Mouse (Mus musculus): ENCODE data around the gene Wiz. TPM values are rescaled to one million over a fixed set of nuclear protein-coding genes. Genes with fewer than 3 reads are reported as not detected.

Wiz gene
- polyA plus RNA-seq, 1 experiment: 92.4 TPM

DNA sequence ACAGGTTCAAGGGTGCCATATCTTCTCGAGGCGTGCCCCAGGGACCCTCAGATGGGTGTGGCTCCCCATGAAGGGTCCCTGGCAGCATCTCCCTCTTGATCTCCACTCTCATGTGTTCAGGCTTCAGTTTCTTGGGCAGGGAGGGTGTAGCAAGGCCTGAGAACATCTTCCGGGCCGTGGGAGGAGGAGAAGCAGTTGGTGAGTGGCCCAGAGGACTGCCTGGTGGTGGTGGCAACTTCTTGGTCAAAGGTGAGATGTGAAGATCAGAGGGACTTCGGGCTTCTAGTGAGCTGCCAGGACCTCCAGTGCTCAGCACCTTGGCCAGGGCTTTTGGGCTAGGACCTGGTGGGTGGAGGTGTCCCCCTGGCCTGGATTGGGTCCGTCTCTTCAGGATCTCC, 30.3 kb downstream of the Wiz start:
- TF ChIP-seq GATA1 (IDR thresholded peaks at IDR 0.05; ENCODE audit: low read length): no peak

DNA sequence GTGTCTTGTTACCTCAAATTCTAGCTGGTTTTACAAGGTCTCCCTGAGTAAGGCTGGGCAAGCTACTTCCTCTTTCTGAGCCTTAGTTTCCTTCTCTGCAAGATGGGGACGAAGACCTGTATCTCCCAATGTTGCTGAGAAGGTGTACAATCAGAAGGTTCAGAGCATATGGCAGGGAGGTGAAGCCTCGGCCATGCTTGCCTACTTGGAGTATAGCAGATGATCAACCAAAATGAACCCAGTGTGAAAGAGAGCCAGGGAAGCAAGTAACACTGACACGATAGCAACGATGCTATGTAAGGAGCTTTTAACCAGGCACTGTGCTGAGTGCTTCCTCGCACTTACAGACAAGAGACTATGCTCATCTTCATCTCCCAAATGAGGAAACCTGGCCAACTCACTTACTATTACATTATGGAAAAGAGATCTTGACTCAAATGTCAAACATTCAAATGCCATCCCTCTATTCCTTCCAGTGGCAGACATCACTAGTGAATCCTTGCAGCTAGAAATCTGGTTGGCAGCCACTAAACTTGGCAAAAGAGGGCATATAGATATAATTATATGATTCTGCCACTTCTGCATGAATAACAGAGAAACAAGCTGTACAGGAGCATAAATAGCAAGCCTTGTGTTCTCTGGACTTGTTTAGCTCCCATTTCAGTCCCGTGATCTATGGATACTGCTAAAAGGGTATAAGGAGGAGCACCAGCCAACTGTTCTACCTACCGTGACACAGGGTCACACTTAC, 30.9 kb downstream of the Wiz start:
- no peak for TF ChIP-seq GATA1 (IDR thresholded peaks at IDR 0.05; ENCODE audit: low read length)

DNA sequence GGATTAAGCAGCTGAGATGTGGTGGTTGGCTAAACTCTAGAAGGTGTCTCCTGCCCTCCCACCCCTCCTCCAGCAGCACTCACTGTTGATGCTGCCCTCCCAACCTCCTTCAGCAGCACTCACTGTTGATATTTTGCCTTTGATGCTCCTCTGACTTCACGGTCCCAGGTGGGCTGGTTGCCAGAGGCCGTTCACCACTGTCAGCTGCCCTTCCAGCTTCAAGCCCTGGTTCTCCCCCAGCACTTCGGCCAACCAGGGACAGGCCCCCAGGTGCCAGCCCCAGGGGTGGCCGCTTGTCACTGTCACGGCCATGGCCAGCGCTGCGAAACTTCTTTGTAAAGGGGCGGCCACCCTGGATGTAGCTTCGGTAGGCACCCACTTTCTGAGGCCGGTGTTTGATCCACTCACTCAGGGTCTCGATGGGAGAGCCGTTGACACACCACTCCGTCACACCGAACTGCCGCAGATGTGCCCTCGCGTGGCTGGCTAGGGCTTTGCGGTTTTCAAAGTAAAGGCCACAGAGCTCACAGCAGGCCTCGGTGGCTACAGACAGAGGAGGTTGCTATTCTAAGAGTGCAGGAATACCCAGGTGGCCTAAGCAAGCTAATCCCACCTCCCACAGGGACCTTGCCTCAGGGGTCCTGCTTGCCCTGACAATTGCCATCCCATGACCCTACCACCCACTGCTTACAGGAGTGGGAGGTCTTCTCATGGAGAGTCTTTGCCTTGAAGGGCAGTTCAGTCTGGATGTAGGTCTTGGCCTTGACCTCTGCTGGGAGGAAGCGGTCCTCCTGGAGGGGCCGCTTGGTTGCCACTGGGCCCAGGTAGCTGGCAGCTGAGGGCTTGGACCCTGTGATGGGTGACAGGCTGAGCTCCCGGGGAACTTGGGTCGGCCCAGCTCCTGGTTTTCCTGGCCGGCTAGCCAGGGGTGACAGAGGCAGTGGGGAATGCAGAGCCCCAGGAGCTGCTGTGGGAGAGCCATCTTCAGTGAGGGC, 32.2 kb downstream of the Wiz start:
- TF ChIP-seq GATA1 (IDR thresholded peaks at IDR 0.05; ENCODE audit: low read length): no peak

DNA sequence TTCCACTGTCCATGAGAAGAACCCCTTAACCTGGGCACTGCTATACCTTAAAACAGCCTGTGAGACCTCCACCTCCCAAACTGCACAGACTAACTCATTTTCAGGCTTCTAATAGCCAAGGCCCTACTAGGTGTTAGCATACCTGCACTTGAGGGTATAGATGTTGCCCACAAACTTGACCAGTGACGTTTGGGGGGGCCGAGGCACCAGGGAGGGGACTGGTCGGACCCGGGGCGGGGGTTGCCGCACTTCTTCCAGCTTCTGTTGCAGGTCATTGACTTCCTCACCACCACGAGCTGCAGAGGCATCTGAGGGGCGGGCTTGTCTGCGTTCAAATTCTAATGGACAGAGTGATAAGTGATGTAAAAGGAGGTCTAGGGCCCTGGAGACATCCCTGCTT, 33.0 kb downstream of the Wiz start:
- TF ChIP-seq GATA1 (IDR thresholded peaks at IDR 0.05; ENCODE audit: low read length): no peak

DNA sequence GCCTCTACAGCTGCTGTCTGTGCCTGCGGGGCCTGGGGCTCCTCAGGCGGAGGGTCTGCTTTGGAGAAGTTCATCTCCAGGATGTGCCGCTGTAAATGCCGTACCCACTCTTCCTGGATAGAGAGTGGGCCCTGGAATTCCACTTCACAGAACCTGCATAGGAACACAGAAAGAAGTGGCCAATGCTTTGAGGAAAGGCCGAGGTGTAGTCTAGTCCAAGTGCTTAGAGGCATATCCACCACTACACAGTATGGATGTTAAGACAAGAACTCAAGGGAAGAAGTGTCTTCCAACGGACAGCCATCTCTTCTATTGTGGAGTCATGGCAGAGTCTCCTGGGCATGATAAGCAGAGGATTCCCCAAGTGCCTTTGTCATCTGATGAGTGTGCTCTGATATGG, 34.2 kb downstream of the Wiz start:
- TF ChIP-seq GATA1 (IDR thresholded peaks at IDR 0.05; ENCODE audit: low read length): no peak

DNA sequence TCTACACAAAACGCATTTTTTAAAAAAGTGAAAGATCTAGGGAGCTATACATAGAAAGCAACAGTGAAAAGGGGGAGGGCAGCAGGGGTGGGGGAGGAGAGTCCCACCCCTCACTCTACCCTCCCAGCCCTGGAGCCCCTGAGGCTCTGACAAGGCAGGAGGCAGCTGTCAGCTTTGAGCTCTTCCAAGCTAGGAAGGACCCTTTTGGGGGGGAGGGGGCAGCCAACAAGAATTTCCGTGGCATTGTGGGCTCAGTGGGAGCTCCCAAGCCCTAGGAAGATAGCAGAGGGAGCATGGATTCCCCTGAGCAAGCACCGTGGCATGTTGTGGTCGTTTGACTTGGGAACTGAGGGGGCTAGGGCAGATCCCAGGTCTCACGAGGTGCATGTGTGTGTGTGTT, 35.0 kb downstream of the Wiz start:
- TF ChIP-seq GATA1 (IDR thresholded peaks at IDR 0.05; ENCODE audit: low read length): no peak

DNA sequence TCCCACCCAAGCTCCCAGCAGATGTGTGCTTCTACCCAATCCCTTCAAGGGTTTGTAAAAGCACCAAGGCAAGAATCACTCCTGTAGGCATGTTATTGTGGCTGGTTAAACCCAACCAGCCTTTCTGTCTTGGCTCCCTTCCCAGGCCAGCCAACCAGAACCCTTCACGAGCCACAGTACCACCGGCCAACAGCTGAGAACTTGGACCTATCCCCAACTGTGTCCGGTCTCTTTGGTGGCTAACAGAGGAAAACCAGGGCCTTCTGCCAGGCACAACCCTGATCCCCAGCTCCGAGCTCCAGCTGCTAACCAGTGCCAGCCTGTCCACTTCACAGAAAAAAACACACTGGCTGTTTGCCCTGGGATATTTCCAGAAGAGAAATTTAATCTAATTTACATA, 35.5 kb downstream of the Wiz start:
- TF ChIP-seq GATA1 (IDR thresholded peaks at IDR 0.05; ENCODE audit: low read length): no peak

DNA sequence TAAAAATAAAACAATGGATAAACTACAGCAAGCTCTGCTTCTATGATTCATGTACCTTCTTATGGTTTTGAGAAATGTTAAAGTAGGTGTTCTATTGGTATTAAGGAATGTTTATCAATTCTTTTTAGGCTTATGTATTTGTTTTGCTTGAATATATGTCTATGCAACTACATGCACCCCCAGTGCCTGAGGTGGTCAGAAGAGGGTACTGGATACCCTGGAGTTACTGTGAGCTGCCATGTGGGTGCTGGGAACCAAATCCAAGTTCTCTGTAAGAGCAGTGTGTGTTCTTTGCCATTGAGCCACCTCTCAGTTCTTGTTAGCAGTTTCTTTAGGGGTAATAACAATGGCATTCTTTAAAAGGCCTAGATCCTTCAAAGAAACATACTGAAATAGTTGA, 37.5 kb downstream of the Wiz start:
- no peak for TF ChIP-seq GATA1 (IDR thresholded peaks at IDR 0.05; ENCODE audit: low read length)

DNA sequence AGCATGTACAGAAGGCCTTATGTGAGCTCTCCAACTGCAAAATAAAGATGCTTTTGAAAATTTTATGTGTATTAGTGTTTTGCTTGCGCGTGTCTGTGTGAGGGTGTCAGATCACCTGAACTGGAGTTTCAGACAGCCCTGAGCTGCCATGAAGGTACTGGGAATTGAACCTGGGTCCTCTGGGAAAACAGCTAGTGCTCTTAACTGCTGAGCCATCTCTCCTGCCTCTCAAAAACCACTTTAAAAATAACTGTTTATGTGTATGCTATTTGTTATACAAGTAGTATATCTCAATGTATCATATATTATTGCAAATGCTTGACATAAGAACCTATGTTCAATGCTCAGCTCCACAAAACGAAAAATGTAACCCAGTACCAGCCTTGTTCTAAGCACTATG, 38.0 kb downstream of the Wiz start:
- no peak for TF ChIP-seq GATA1 (IDR thresholded peaks at IDR 0.05; ENCODE audit: low read length)

DNA sequence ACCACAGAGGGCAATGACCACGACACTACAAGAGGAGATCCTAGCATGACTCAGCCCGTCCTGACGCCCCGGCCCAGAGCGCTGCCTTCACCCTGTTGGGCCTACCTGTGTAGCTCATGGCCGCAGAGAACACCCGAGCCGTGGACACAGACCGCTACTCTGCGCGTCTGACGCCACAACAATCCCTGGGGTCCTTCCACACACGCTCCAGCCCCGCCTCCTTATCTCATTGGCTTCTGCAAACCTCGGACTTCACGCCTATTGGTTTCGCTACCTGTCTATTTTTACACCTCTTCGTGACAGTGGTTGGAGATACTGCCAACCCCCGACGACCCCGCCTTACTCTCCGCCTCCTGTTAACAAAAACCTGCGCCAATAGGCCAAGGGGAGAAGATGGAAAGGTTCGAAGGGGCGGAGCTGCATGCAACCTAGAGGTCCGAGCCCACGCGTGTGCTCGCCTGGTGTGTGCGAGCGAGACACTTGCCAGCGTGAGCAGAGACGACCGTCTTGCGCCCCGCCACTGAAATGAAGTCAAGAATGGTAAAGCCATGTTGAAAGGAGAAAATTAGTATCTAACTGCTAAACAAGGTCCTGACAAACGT, 38.8 kb downstream of the Wiz start, which contains the start of gene Akap8l:
Gene Akap8l, minus strand, starts transcription at position 226 of the 602 bp plus-strand sequence.
- TF ChIP-seq GATA1 (IDR thresholded peaks at IDR 0.05; ENCODE audit: low read length): no peak

DNA sequence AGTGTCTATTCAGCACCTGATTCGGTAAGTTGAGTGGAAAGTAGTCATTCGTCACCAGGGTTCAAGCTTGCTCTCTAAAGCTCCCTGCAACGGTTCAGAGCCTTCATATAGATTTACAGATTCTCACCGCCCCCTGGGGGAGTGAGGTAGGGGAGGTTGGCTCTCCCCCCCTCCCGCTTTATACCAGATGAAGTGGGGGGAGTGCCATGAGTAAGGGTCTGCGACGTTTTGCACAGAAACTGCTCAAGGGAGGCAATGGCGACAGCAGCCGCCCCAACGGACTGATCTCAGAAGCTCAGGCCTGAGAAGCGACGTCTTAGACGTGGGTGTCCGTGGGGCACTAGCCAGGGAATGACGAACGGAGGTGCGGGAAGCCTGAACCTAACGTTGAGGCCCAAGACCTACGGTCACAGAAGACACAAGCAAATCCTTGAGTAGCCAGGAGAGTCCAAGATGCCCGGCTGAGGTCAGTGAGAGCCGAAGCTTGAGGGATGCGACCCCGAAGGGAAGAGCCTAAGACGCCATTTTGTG, 39.3 kb downstream of the Wiz start:
- no peak for TF ChIP-seq GATA1 (IDR thresholded peaks at IDR 0.05; ENCODE audit: low read length)

DNA sequence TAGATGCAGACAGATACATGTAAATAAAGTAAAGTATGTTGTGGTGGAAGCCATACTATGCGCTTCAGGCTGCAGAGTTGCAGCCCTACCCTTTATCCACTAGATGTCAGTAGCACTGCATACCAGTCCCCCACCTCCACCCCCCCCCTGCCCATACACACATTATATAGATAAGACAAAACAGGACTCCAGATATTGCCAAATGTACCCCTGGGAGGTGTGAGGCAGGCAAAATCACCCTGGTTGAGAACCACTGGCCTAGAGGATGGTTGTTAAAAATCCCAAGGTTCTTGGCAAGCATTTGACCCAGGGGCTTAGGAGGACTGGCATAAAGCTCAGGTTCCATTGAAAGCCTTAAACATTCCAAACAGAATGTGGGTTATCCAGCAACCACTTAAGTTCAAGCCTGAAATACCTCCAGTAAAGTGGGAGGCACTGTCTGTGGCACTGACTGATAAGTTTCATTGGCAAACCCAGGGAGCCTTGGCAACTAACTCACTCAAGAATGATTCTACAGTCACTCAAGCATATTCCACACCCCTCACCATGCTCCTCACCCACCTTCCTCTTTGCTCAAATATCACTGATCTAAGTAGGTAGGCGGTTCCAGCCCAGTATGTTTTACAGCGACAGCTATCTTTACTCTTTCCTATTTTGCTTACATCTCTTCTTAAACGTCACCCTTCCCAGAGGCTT, 40.1 kb downstream of the Wiz start:
- TF ChIP-seq GATA1 (IDR thresholded peaks at IDR 0.05; ENCODE audit: low read length): no peak

DNA sequence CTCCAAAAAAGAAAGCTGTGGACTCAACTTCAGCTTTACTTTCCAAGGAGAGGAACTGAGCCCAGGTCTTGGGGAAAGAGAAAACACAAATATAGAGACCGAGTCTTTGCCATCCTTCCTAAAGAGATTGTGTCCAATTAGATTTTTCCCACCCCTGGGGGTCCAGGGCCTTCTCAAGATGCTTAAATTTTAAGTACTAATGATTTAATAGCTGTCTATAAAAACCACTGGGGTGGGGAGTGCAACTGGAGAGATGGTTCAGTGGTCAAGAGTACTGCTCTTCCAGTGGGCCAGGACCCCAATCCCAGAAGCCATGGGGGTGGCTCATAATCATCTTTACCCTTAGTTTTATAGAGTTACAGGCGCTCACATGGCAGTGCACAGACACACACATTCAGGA, 40.8 kb downstream of the Wiz start:
- no peak for TF ChIP-seq GATA1 (IDR thresholded peaks at IDR 0.05; ENCODE audit: low read length)

DNA sequence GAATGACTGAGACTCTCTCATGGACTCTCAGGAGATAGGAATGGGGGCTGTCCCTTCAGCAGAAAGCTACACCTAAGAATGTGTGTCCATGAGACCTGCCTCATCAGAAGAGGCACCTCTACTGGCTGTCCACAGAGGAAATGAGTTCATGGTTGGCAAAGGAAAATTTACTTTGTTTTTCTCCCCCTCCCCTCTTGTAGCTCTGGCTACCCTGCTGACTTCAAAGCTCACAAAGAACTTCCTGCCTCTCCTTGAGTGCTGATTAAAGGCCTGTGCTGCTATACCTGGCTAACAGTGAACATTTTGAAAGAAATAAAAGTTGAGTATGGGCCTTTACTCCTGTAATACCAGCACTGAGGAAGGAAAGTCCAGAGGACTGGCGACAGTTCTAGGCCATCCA, 48.1 kb downstream of the Wiz start:
- no peak for TF ChIP-seq GATA1 (IDR thresholded peaks at IDR 0.05; ENCODE audit: low read length)

DNA sequence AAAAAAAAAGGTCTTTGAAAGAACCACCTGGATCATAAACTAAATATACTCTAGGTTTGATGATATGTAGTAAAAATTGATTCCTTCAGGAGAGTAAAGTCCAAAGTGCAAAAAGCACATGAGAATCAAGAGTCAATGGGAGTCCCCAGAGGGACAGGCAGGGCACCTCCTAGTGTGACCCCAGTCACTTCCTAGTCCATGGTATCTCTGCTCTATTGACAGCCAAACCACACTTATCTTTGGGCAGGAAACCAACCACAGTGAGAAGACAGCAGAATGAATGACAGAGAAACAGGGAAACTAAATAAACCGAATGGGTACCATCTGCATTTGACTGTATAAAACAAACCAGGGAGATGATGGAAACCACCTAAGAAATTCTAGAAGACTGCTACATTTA, 49.1 kb downstream of the Wiz start:
- peak; percentile 28 for TF ChIP-seq GATA1 (IDR thresholded peaks at IDR 0.05; ENCODE audit: low read length)
